Mouse (Mus musculus) limb, embryonic 15.5 days (tissue): ENCODE data around the gene Gm10638. TPM values are rescaled to one million over a fixed set of nuclear protein-coding genes. Genes with fewer than 3 reads are reported as not detected.

Source experiments
- ATAC-seq: fragments of 200-750 bp; cut with Nextera tagmentation; 2 replicates; pipeline ENCODE4 v1.8.0; 2017; ENCODE audit warnings: low read depth, moderate TSS enrichment; ENCODE audit not compliant: insufficient number of reproducible peaks, low FRiP score, low TSS enrichment
- H3K27ac ChIP-seq: fragments of 300-500 bp; sonication (generic); 2 replicates; pipeline ENCODE4 v1.5.1; 2015; ENCODE audit warnings: moderate library complexity, mild to moderate bottlenecking, inconsistent platforms
- H3K27me3 ChIP-seq: fragments of 300-500 bp; sonication (generic); 2 replicates; pipeline ENCODE4 v1.6.1; 2015; ENCODE audit warnings: inconsistent platforms
- H3K36me3 ChIP-seq: fragments of 300-500 bp; sonication (generic); 2 replicates; pipeline ENCODE4 v1.6.1; 2015; ENCODE audit warnings: inconsistent platforms
- H3K4me1 ChIP-seq: fragments of 300-500 bp; sonication (generic); 2 replicates; pipeline ENCODE4 v1.6.1; 2015; ENCODE audit warnings: inconsistent platforms
- H3K4me2 ChIP-seq: fragments of 300-500 bp; sonication (generic); 2 replicates; pipeline ENCODE4 v1.6.1; 2015; ENCODE audit warnings: mild to moderate bottlenecking, inconsistent platforms
- H3K4me3 ChIP-seq: fragments of 300-500 bp; sonication (generic); 2 replicates; pipeline ENCODE4 v1.5.1; 2015; ENCODE audit warnings: mild to moderate bottlenecking, inconsistent platforms
- H3K9ac ChIP-seq: fragments of 300-500 bp; sonication (generic); 2 replicates; pipeline ENCODE4 v1.6.1; 2015; ENCODE audit warnings: inconsistent platforms
- H3K9me3 ChIP-seq: fragments of 300-500 bp; sonication (generic); 2 replicates; pipeline ENCODE4 v1.6.1; 2016; ENCODE audit warnings: inconsistent platforms
- WGBS: fragments of 180-500 bp; shearing (Covaris S2); methylation state at CpG from one replicate; pipeline ENCODE4 v1.1.7; 2015; 5-methylcytosine and 5-hydroxymethylcytosine counted together
- polyA plus RNA-seq: library from polyadenylated mRNA; unstranded; fragments of >200 nt; fragmentation: Nextera tagmentation; extraction: Ambion mirVana; gene quantifications from 2 replicates; pipeline ENCODE4 v1.2.1, GENCODE M21; 2015

Gm10638 gene
- polyA plus RNA-seq, 1 experiment from 2014 or later: 4.4 TPM

- WGBS: 69% methylated on average over 7 of the region's 7 CpGs
- Histone ChIP-seq H3K4me3 (no peak overlapping the region), H3K4me2 (no peak overlapping the region), H3K9me3 (no peaks in the 10 kb centered on the region), H3K4me1 (peaks cover 7% of the 10 kb centered on the region), H3K36me3 (no peaks in the 10 kb centered on the region), H3K9ac (no peak overlapping the region), H3K27me3 (no peaks in the 10 kb centered on the region), H3K27ac (no peak overlapping the region)
- ATAC-seq: no peak
Observed at GRCm38 (mm10) chr8:86742605-86743345, 2.7 kb upstream of the Gm10638 start.

DNA sequence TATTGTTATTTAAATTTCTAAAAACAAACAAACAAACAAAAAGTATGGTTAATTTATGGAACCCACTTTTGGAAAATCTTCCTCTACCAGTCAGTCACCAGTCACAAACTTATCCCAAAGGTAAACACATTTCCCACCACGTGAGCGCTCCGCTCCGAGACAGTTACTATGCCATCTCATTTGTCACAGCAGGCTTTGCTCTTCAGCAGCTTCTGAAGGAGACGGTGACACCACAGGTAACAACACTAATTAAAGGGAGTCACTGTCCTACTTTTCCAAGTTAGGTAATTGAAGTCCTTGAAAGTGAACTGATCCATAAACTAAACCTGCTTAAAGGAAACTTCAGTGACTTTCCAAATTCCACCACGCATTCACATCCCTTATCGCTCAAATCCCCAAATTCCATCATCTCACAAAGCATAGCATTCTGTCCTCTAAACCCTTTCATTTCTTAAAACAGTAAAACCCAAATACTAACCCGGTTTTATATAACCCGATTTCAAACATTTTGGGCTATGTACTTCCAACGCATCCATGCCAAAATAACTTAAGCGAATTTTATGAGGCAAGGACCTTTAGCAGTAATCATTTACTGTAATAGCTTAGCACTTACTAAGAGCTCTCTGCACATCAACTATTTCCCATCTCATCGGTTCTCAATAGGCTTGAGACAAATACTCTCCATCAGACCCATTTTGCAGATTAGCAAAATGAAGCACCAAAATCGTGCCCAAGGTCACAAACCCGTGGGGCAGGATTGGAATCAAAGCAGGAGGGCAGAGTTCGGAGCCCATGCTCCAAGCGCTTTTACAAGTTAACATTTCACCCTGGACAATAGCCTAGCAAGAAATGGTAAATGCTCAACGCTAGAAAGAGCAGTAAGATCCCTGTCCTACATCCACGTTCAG, 932 bp upstream of the Gm10638 start:
- WGBS: 4% methylated on average over 18 of the region's 18 CpGs
- Histone ChIP-seq H3K4me2 (peak overlapping the region; percentile 54), H3K9ac (peak overlapping the region; percentile 92), H3K4me1 (peaks cover 7% of the 10 kb centered on the region), H3K27me3 (no peaks in the 10 kb centered on the region), H3K27ac (peak overlapping the region; percentile 97), H3K36me3 (no peaks in the 10 kb centered on the region), H3K4me3 (peak overlapping the region; percentile 87), H3K9me3 (no peaks in the 10 kb centered on the region)
- no peak for ATAC-seq

DNA sequence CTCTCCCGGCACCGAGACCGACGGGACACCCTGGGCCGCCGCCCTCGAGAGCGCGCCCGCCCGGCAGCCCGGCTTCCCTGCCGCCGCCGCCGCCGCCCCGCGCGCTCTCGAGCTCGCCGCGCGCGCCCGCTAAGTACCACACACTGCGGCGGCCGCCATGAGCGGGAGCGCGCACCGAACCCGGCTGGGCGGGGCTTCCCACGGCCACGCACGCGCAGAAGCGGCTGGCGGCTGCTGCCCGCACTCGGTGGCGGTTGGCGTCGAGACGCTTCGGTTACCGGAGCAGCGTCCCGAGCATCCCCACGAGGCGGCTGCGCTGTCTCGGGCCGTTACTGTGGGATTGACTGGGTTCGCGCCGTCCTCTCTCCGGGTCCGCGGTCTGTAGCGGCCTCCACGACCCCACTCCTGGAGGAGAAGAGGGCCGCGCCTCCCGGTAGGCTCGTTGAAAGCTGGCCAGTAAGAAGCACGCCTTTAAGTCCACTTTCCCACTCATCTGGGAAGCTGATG, 489 bp downstream of the Gm10638 start:
- Histone ChIP-seq H3K9ac (peak overlapping the region; percentile 92), H3K27me3 (no peaks in the 10 kb centered on the region), H3K9me3 (no peaks in the 10 kb centered on the region), H3K4me3 (peak overlapping the region; percentile 87), H3K36me3 (no peaks in the 10 kb centered on the region), H3K27ac (peak overlapping the region; percentile 97), H3K4me1 (peaks cover 7% of the 10 kb centered on the region), H3K4me2 (peak overlapping the region; percentile 62)
- under 1% methylated on average over 57 of the region's 70 CpGs for WGBS
- ATAC-seq: peak; percentile 85

DNA sequence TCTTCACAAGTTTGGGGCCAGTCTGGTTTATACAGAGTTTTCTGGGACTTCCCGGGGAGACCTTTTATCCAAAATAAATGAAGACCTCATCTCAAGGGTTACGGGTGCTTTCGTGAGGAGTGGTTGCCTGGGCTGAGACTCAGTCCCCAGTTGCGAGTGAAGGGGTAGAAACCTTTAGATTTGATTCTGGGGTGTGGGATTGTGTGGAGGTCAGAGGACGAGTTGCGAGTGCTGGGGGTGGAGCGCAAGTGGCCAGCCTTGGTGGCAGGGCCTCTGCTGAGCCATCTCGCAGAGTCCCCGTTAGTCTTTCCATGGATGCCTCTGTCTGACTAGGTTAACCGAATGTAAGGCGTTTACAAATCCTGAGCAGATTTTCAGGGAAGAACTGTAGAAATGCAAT, 1.0 kb downstream of the Gm10638 start:
- Histone ChIP-seq H3K4me1 (peaks cover 7% of the 10 kb centered on the region), H3K4me2 (peak overlapping the region; percentile 62), H3K36me3 (no peaks in the 10 kb centered on the region), H3K4me3 (peak overlapping the region; percentile 87), H3K9me3 (no peaks in the 10 kb centered on the region), H3K27me3 (no peaks in the 10 kb centered on the region), H3K27ac (peak overlapping the region; percentile 97), H3K9ac (peak overlapping the region; percentile 74)
- no peak for ATAC-seq
- 2% methylated on average over 11 of the region's 11 CpGs for WGBS

GRCm38 (mm10) chr8:86749842-86750241, 4.3 kb downstream of the Gm10638 start:
- Histone ChIP-seq H3K4me3 (no peak overlapping the region), H3K9me3 (no peaks in the 10 kb centered on the region), H3K36me3 (no peaks in the 10 kb centered on the region), H3K4me1 (no peaks in the 10 kb centered on the region), H3K9ac (no peak overlapping the region), H3K27ac (no peak overlapping the region), H3K4me2 (no peak overlapping the region), H3K27me3 (no peaks in the 10 kb centered on the region)
- ATAC-seq: no peak
- WGBS: 30% methylated on average over 2 of the region's 2 CpGs

DNA sequence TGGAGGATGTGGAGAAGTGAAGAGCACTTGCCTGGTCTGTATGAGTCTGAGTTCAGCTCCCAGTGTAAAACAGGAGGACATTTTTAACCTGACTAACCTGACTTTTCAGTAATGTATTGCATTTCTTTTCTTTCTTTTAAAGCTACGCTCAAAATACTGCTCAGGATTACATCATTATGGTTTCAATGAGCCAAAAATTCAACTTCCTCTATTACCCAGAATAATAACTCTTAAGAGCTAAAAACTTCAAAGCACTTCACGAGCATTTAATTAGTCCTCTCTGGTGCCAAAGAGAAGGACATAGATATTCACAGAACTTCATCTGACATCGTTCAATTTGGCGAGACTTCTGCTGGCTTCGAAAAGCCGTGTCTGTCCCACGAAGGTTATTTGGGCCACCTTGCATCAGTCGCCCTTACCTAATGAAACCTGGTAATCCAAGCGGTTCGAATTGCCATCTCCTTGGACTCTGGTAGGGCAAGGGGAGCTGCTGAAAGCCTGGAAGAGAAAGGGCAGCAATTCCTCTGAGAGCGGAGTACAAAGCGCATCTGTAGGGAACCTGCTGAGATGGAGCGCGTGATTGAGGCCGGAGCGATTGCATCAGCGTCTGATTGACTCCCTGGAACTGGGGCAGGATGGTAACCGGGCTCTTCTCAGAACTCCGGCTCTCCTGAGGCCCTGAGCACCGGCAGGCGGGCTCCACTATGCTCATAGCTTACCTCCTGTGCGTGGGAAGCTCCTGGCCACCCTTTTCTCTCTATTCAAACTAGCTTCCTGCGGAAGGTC, 11.6 kb downstream of the Gm10638 start:
- Histone ChIP-seq H3K36me3 (no peaks in the 10 kb centered on the region), H3K9ac (no peak overlapping the region), H3K27me3 (no peaks in the 10 kb centered on the region), H3K4me1 (no peaks in the 10 kb centered on the region; the same call in 1 of the 2 replicates), H3K9me3 (no peaks in the 10 kb centered on the region), H3K4me2 (no peak overlapping the region), H3K27ac (no peak overlapping the region), H3K4me3 (no peak overlapping the region)
- WGBS: 28% methylated on average over 23 of the region's 23 CpGs
- ATAC-seq: no peak

- 75% methylated on average over 3 of the region's 3 CpGs for WGBS
Observed at GRCm38 (mm10) chr8:86758651-86759050, 13.2 kb downstream of the Gm10638 start.

DNA sequence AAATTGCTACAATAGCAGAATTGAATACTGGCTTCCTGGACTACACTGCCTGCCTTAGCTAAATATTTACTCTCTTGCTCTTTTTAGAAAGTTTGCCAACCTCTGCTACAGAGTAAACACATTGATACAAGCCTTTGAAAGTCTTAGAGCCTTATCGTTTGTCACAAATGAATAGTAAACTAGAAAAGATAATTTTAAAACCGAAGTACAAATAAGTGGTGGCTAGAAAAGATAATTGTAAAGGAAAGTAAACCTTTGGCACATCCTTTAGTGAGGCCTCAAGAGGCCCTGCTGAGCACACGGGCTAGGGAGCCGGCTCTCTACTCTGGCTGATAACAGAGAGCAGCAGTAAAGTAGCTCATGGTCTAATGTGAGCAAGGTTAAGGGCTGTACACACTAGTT, 13.6 kb downstream of the Gm10638 start:
- 71% methylated on average over 4 of the region's 4 CpGs for WGBS
- H3K9ac ChIP-seq: no peak overlapping the region
- ATAC-seq: no peak
- no peaks in the 10 kb centered on the region for H3K36me3 ChIP-seq
- no peak overlapping the region for H3K4me3 ChIP-seq
- no peak overlapping the region for H3K4me2 ChIP-seq
- no peaks in the 10 kb centered on the region for H3K9me3 ChIP-seq
- no peaks in the 10 kb centered on the region; the same call in 1 of the 2 replicates for H3K4me1 ChIP-seq
- H3K27ac ChIP-seq: no peak overlapping the region
- no peaks in the 10 kb centered on the region for H3K27me3 ChIP-seq

More at GRCm38 (mm10) chr8:86758651-86759050, 13.2 kb downstream of the Gm10638 start:
- H3K9me3 ChIP-seq: no peaks in the 10 kb centered on the region
- no peaks in the 10 kb centered on the region for H3K36me3 ChIP-seq
- no peak overlapping the region for H3K4me2 ChIP-seq
- H3K27me3 ChIP-seq: no peaks in the 10 kb centered on the region
- H3K27ac ChIP-seq: no peak overlapping the region
- H3K9ac ChIP-seq: no peak overlapping the region
- H3K4me1 ChIP-seq: no peaks in the 10 kb centered on the region; the same call in 1 of the 2 replicates
- no peak for ATAC-seq
- no peak overlapping the region for H3K4me3 ChIP-seq

- ATAC-seq: no peak
- Histone ChIP-seq H3K9me3 (no peaks in the 10 kb centered on the region), H3K27ac (no peak overlapping the region), H3K27me3 (no peaks in the 10 kb centered on the region), H3K4me2 (no peak overlapping the region), H3K36me3 (no peaks in the 10 kb centered on the region), H3K4me1 (no peaks in the 10 kb centered on the region; the same call in 1 of the 2 replicates), H3K4me3 (no peak overlapping the region), H3K9ac (no peak overlapping the region)
- WGBS: 77% methylated on average over 6 of the region's 6 CpGs
Observed at GRCm38 (mm10) chr8:86760746-86761145, 15.2 kb downstream of the Gm10638 start.

DNA sequence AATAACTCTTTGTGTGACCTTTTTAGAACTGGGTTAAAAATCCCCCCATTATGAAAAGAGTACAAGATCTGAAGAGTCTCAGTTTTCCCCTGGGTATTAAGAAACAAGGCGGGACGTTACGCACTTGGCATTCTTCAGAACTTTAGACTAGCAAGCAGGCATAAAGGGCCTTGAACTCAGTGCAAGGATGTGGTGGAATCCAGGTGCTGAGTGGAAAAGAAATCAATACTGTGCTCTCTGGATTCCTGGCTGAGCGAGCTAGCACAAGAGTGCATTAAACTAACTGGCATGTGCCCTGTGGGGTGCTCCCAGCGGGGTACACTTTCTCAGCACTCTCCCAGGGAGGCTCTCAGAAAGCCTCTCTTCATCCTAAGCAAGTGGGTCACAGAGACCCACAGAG, 17.3 kb downstream of the Gm10638 start:
- no peak overlapping the region for H3K9ac ChIP-seq
- 62% methylated on average over 5 of the region's 5 CpGs for WGBS
- no peak for ATAC-seq

DNA sequence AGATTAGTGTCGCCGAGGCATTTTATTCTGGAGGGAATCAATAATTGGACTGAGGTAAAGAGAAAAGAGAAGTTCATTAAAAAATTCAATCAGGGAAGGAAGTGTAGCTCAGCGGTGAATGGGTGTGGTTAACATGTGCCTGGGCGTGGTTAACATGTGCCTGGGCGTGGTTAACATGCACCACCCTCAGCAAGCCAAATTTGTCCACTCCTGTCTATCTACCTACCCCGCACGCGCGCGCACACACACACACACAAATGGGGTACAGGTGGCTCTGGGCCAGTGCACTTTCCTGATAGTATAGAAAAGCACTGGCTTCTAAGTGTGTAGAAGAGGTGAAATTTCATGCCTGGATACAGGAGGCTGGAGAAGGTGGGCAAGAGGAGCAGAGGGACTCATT, 19.7 kb downstream of the Gm10638 start:
- Histone ChIP-seq H3K4me2 (no peak overlapping the region), H3K27ac (no peak overlapping the region), H3K9ac (no peak overlapping the region), H3K4me1 (no peaks in the 10 kb centered on the region), H3K36me3 (no peaks in the 10 kb centered on the region), H3K27me3 (no peaks in the 10 kb centered on the region), H3K4me3 (no peak overlapping the region), H3K9me3 (no peaks in the 10 kb centered on the region)
- ATAC-seq: no peak
- 84% methylated on average over 10 of the region's 10 CpGs for WGBS

More for the DNA sequence above, 17.3 kb downstream of the Gm10638 start:
- Histone ChIP-seq H3K27ac (no peak overlapping the region), H3K9me3 (no peaks in the 10 kb centered on the region), H3K36me3 (no peaks in the 10 kb centered on the region), H3K27me3 (no peaks in the 10 kb centered on the region), H3K4me2 (no peak overlapping the region), H3K4me3 (no peak overlapping the region), H3K4me1 (no peaks in the 10 kb centered on the region)
